Mouse (Mus musculus): ENCODE results near the gene Cdr2l.
"Not testable (repeated sequence)": the region's sequence is repeated elsewhere in the genome, so short reads cannot be mapped to it uniquely, and the experiment has no call there.

Cdr2l gene

GRCm38 (mm10) chr11:115371354-115371753 lies 10.4 kb upstream of the Cdr2l start:
- no peak for DNase-seq (ENCODE audit: low spot score)

DNA sequence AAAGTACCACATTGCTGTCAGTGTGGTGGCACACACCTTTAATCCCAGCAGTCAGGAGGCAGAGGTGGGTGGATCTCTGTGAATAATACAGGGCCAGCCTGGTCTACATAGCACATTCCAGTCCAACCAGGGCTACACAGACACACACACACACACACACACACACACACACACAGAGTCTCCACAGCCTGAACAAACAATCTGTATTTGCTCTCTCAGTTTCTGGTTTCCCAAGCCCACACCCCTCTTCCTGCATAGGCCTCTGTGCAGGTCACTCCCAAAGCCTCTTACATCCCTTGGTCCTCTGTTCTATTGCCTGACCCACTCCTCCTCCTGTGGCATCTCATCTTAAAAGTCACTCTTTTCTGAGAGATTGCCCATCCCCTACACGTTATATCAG lies 9.7 kb upstream of the Cdr2l start:
- DNase-seq (ENCODE audit: low spot score): no peak

DNA sequence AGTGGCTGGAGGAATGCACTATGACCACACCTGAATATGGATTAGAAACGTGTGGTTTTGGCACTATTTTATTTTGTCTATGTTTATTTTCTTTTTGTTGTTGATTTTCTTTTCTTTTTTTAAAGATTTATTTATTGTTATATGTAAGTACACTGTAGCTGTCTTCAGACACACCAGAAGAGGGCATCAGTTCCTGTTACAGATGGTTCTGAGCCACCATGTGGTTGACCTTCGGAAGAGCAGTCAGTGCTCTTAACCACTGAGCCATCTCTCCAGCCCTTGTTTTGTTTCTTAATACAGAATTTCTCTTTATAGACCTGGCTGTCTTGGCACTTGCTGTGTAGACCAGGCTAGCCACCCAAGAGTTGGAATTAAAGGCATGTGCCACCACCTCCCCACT lies 9.0 kb upstream of the Cdr2l start:
- DNase-seq (ENCODE audit: low spot score): no peak

DNA sequence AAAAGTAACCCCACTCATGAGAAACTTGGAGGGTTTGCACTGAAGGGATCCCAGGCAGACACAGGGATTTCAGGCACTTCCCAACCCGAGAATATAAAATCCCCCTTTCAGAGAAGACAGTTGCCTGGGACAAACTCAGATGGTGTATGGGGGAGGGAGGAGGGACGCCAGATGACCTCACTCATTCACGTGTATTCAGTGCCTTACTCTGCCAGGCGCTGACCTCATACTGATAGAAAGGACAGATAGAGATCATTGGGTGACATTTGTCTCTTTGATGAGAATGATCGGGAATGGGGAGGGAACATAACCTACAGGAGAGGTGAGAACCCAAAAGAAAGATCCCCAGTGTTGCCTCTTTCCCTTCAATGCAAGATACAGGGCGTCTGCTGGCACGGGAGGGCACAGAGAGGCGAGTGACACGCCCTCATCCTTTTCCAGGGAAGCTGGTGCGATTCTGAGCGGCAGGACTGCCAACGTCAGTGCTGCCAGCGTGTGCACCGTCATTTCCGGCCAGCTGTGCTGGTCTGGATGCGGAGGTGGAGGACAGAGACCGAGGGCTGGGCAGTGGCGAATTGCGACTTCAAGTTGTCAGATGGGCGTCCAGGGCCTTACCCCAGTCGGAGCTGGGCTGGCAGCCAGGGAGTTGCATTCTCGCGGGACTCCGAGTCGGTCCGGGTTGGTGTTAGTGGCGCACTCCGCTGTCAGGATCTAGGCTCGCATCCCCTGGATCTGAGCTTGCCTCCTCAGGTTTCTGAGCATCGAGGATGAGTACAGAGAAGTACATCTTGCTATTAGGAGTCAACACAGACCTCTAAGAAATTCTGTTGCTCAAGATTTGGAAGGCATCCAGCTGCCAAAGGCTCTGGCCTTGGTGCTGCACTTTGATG lies 7.7 kb upstream of the Cdr2l start:
- no peak for DNase-seq (ENCODE audit: low spot score)

DNA sequence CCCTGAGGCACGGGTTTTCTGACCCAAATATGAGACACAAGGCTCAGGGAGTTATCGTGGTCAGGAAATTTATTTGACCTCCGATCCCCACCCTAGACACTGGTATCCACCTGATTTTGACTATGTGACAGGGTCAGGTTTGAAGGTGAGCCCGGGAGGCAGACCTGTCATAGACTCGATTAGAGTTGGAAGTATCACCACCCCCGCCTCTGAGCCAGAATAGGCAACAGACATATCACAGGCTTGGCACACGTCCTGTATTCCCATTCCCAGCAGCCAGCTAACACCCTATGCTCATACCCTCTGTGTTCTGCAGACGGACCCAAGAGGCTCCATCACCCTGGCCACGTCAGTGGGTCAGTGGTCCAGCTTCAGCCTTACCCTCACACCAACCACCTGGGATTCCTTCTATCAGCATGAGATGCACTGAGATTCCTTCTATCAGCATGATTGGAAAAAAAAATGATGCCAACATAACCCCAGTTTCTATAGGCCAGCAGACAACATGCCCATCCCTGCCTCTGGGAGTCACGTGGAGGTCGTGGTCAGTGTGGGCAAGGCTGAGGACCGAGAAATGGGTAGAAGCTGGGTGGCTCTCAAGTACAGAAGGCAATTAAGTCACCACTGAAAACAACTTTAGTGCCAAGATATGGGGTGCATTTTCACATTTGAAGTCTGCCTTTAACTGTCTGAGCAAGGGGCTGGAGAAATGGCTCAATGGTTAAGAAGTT lies 6.9 kb upstream of the Cdr2l start:
- DNase-seq (ENCODE audit: low spot score): no peak

- DNase-seq (ENCODE audit: low spot score): no peak
These were observed 5.0 kb upstream of the Cdr2l start for GRCm38 (mm10) chr11:115376722-115377121.

DNA sequence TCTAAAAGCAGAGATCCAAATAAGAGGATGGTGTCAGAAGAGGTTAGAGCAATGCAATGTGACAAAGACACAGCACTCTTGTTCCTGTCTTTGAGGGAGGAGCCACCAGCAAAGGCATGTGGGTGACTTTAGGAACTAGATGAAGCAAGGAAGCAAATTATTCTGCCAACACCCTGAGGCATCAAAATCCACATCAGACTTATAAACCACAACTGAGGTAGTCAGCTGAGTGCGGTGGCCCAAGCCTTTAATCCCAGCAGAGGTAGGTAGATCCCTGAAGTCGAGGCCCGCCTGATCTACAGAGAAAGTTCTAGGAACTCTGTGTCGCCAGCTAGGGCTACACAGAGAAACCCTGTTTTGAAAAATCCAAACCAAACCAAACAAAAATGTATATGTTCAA lies 4.5 kb upstream of the Cdr2l start:
- DNase-seq (ENCODE audit: low spot score): no peak

- no peak for DNase-seq (ENCODE audit: low spot score)
These were observed 3.9 kb upstream of the Cdr2l start for GRCm38 (mm10) chr11:115377854-115378253.

GRCm38 (mm10) chr11:115381276-115381675 lies 440 bp upstream of the Cdr2l start:
- no peak for DNase-seq (ENCODE audit: low spot score)

DNA sequence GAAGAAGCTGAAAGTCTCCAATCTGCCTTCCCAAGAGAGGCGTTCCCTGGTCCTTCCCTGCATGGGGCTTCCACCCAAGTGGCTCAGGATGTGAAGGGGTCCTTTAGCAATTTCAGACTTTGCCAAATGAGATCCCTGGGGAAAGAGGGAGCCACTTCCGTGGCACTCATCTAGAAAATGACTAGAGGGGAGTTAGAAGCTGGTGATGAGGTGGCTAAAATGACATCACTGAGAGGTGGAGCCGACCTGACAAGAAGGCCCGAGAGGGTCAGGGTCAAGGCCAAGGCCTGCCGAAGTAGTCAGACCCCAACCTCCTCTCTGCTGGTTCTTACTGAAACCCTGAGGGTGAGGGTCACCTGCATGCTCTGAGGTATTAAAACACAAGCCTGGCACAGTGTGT lies 1.2 kb downstream of the Cdr2l start:
- DNase-seq (ENCODE audit: low spot score): no peak

DNA sequence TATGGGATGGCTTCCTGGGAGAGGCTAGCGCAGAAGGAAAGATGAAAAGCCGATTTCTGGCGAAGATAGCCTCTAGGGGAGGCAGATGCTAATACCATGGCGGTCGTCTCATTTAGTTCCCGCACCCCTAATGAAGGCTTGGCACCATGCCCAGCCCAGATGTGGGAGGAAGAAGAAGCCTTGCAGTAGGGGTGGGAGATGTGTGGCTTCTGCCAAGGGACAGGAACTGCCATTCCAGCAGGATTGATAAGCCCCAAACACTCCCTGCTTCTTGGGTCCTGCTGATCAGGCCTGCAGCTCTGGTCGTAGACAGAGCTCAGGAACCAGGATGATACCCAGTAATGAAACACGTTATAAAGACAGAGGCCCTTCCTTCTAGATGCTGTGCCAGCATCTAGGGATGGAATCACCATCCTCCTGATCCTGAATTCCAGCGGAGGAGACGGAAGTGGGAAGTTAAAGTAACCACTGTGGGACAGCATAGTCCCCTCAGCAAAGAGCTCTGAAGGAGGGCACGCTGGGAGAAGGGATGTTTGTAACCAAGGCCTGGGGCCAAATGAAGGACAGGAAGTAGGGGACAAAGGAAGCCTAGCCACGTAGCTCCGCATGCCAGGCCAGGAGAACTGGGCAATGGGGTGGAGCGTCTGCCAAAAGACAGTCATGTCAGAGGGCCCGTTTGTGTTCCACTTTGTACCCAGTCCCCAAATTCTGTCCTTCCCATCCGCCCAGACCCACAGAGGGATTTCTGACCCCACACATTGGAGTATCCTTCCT lies 2.2 kb downstream of the Cdr2l start:
- no peak for DNase-seq (ENCODE audit: low spot score)

- DNase-seq (ENCODE audit: low spot score): no peak
These were observed 2.9 kb downstream of the Cdr2l start for GRCm38 (mm10) chr11:115384587-115384986.

DNA sequence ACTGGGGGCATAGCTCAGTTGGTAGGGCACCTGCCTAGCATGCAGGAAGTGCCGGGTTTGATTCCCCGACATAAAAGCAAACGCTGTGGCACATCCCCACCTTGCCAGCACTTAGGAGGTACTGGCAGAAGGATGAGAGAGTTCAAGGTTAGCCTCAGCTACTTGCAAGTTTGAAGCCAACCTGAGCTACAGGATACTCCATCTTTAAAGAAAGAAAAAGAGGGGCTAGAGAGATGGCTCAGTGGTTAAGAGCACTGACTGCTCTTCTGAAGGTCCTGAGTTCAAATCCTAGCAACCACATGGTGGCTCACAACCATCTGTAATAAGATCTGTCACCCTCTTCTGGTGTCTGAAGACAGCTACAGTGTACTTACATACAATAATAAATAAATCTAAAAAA lies 5.1 kb downstream of the Cdr2l start:
- DNase-seq (ENCODE audit: low spot score): not testable (repeated sequence)

GRCm38 (mm10) chr11:115391358-115391757 lies 9.6 kb downstream of the Cdr2l start:
- DNase-seq (ENCODE audit: low spot score): no peak

DNA sequence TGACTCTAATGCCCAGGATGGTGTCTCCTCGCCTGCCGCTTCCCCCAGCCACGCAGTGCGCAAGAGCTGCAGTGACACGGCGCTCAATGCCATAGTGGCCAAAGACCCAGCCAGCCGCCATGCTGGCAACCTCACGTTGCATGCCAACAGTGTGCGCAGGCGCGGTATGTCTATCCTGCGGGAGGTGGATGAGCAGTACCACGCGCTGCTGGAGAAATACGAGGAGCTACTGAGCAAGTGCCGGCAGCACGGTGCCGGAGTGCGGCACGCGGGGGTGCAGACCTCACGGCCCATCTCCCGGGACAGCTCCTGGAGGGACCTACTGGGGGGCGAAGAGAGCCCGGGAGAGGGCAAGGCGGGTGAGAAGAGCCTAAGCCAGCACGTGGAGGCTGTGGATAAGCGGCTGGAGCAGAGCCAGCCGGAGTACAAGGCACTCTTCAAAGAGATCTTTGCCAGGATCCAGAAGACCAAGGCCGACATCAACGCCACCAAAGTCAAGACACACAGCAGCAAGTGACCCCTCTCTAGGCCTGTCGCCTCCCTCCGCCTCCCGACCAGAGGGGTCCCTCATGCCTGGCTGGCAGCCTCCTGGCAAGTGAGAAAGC lies 12.1 kb downstream of the Cdr2l start:
- DNase-seq (ENCODE audit: low spot score): no peak

GRCm38 (mm10) chr11:115398085-115398484 lies 16.4 kb downstream of the Cdr2l start:
- no peak for DNase-seq (ENCODE audit: low spot score)

GRCm38 (mm10) chr11:115400126-115400525 lies 18.4 kb downstream of the Cdr2l start:
- DNase-seq (ENCODE audit: low spot score): no peak

DNA sequence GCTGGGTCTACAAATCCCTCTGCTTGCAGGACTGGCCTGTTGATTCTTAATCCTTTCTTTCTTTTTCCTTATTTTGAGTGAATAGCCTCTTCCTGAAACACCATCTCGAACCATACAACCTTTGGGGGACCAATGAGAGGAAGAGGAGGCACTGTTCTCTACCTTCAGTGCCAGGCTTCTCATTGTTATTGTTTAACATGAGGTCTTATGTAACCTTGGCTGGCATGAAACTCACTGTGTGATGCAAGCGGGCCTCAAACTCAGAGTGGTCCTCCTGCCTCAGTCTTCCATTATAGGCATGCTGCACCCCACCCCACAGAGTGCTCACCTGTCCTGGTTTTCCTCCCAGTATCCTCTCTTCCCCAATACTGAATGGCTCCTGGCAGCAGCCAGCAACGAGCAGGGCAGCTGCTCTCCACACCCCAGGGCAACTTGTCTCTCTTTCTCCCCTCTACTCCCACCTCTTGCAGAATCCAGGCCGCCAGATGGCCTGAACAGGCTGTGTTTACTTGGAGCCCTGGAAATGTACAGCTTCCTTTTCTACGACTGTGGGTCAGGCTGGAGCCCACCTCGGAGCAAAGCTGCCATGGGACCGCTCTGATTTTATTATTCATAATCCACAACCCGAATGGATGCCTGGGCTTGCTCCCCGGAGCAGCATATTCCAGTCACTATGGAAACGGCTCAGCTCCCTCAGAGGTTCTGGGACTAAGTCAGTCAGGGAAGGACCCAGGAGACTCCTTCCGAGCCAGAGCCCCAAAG lies 19.1 kb downstream of the Cdr2l start:
- no peak for DNase-seq (ENCODE audit: low spot score)

DNA sequence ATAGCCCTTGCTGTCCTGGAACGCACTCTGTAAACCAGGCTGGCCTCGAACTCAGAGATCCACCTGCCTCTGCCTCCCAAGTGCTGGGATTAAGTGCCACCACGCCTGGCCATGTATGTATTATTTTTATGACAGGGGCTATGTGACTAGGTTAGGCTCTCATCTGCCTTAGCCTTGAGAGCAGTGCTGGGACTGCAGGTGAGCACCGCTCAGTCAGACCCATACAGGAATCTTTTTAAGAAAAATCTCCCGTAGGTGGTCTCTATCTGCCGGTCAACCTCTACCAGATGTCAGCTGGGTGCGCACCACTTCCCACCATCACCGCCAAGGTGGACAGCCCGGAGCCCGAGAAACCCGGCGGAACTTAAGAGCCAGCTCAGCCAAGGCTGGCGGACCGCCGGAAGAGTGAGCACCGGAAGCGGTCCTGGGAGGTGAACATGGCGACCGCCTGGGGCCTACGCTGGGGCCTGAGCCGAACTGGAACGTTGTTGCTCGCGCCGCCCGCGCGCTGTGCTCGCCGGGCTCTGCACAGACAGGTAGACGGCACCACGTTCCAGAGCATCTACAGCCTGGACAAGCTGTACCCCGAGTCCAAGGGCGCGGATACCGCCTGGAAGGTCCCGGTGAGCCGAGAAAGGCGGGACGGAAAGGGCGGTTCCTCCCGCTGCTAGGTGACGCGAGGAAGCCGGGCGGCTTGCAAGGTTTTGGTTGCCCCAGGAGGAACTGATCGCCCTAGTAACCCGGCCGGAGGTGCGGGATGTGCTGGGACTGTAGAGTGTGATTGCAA lies 21.8 kb downstream of the Cdr2l start, which contains the start of gene Mrpl58:
Gene Mrpl58 (plus strand): TSS at position 415 of the 787 bp plus-strand sequence.
- peak; percentile 86 for DNase-seq (ENCODE audit: low spot score)

DNA sequence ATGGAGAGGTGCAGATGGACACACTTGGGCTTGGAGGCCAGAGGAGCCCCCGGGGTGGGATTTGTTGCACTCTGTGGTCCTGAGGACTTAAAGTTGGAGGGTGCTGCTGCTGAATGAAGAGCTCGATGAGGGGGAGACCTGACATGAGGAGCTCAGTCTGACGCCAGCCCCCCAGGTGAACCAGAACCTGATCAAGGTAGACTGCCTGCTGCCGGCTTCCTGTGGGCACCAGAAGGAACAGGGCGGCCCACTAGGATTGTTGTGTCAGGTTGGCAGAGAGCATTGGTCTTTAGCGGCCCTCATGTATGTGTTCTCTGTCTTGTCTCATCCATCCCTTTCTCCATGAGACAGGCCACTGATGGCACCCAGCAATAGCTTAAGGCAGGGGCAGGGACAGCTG lies 24.0 kb downstream of the Cdr2l start:
- DNase-seq (ENCODE audit: low spot score): no peak
